Mouse (Mus musculus) neural tube, embryonic 15.5 days (tissue): ENCODE measurements at regions not wholly inside any gene's neighbourhood (a gene's known extent, or its start where the extent isn't known, plus 50 kb on each side); places are given as distances from the start of the nearest gene placed in this dataset.

ENCODE experiments used
- ATAC-seq: fragments of 200-750 bp; cut with Nextera tagmentation; 2 replicates; pipeline ENCODE4 v1.8.0; 2017; ENCODE audit warnings: mild to moderate bottlenecking, moderate TSS enrichment, moderate library complexity; ENCODE audit not compliant: low FRiP score
- H3K27ac ChIP-seq: fragments of 300-500 bp; sonication (generic); replicated peaks from 2 replicates; pipeline ENCODE4 v1.5.1; 2015; ENCODE audit warnings: mild to moderate bottlenecking, inconsistent platforms
- H3K27me3 ChIP-seq: fragments of 300-500 bp; sonication (generic); replicated peaks from 2 replicates; pipeline ENCODE4 v1.6.1; 2015; ENCODE audit warnings: inconsistent platforms
- H3K36me3 ChIP-seq: fragments of 300-500 bp; sonication (generic); 2 replicates; pipeline ENCODE4 v1.6.1; 2015; ENCODE audit warnings: inconsistent platforms
- H3K4me1 ChIP-seq: fragments of 300-500 bp; sonication (generic); 2 replicates; pipeline ENCODE4 v1.6.1; 2015; ENCODE audit warnings: inconsistent platforms
- H3K4me2 ChIP-seq: fragments of 300-500 bp; sonication (generic); 2 replicates; pipeline ENCODE4 v1.6.1; 2015; ENCODE audit warnings: inconsistent platforms, mild to moderate bottlenecking, moderate library complexity
- H3K4me3 ChIP-seq: fragments of 300-500 bp; sonication (generic); replicated peaks from 2 replicates; pipeline ENCODE4 v1.5.1; 2015; ENCODE audit warnings: mild to moderate bottlenecking, inconsistent platforms
- H3K9ac ChIP-seq: fragments of 300-500 bp; sonication (generic); replicated peaks from 2 replicates; pipeline ENCODE4 v1.6.1; 2015; ENCODE audit warnings: mild to moderate bottlenecking, inconsistent platforms
- H3K9me3 ChIP-seq: fragments of 300-500 bp; sonication (generic); replicated peaks from 2 replicates; pipeline ENCODE4 v1.6.1; 2016; ENCODE audit warnings: inconsistent platforms
- WGBS: fragments of 180-500 bp; shearing (Covaris S2); methylation state at CpG from one replicate; pipeline ENCODE4 v1.1.7; 2015; ENCODE audit warnings: mixed read lengths; 5-methylcytosine and 5-hydroxymethylcytosine counted together

- Histone ChIP-seq H3K4me1 (no peaks in the 10 kb centered on the region), H3K9ac (no peak overlapping the region), H3K36me3 (no peaks in the 10 kb centered on the region), H3K27me3 (no peaks in the 10 kb centered on the region), H3K27ac (no peak overlapping the region), H3K4me2 (no peak overlapping the region), H3K9me3 (no peaks in the 10 kb centered on the region), H3K4me3 (no peak overlapping the region)
- WGBS = 91% methylated on average over 4 of the region's 4 CpGs
- no peak for ATAC-seq
These were observed 658.0 kb upstream of the Fam160b2 start for GRCm38 (mm10) chr14:71257650-71258049.

GRCm38 (mm10) chr14:71254207-71254606, 654.6 kb upstream of the Fam160b2 start:
- no peaks in the 10 kb centered on the region for H3K9me3 ChIP-seq
- H3K4me2 ChIP-seq = no peak overlapping the region
- ATAC-seq = no peak
- H3K4me3 ChIP-seq = no peak overlapping the region
- no peak overlapping the region for H3K9ac ChIP-seq
- H3K36me3 ChIP-seq = no peaks in the 10 kb centered on the region
- WGBS = 85% methylated on average over 1 of the region's 1 CpGs
- no peak overlapping the region for H3K27ac ChIP-seq
- peaks cover 8% of the 10 kb centered on the region for H3K4me1 ChIP-seq
- H3K27me3 ChIP-seq = no peaks in the 10 kb centered on the region

- Histone ChIP-seq H3K36me3 (no peaks in the 10 kb centered on the region), H3K4me2 (no peak overlapping the region), H3K27me3 (no peaks in the 10 kb centered on the region), H3K4me3 (no peak overlapping the region), H3K4me1 (peaks cover 8% of the 10 kb centered on the region), H3K9me3 (no peaks in the 10 kb centered on the region), H3K9ac (no peak overlapping the region), H3K27ac (no peak overlapping the region)
- 89% methylated on average over 3 of the region's 3 CpGs for WGBS
- no peak for ATAC-seq
These were observed 652.5 kb upstream of the Fam160b2 start for GRCm38 (mm10) chr14:71252136-71252535.

GRCm38 (mm10) chr14:71251116-71251515, 651.5 kb upstream of the Fam160b2 start:
- H3K4me2 ChIP-seq = no peak overlapping the region
- H3K4me1 ChIP-seq = peaks cover 8% of the 10 kb centered on the region
- no peaks in the 10 kb centered on the region for H3K9me3 ChIP-seq
- WGBS = 100% methylated on average over 1 of the region's 1 CpGs
- H3K4me3 ChIP-seq = no peak overlapping the region
- ATAC-seq = no peak
- no peaks in the 10 kb centered on the region for H3K36me3 ChIP-seq
- H3K27ac ChIP-seq = no peak overlapping the region
- no peaks in the 10 kb centered on the region for H3K27me3 ChIP-seq
- no peak overlapping the region for H3K9ac ChIP-seq

- Histone ChIP-seq H3K4me2 (no peak overlapping the region), H3K4me1 (peaks cover 8% of the 10 kb centered on the region), H3K4me3 (no peak overlapping the region), H3K9me3 (no peaks in the 10 kb centered on the region), H3K27ac (peak overlapping the region; percentile 42), H3K27me3 (no peaks in the 10 kb centered on the region), H3K36me3 (no peaks in the 10 kb centered on the region), H3K9ac (no peak overlapping the region)
- peak; percentile 68 for ATAC-seq
- WGBS = 25% methylated on average over 7 of the region's 7 CpGs
These were observed 649.8 kb upstream of the Fam160b2 start for GRCm38 (mm10) chr14:71249387-71249965.

- H3K27ac ChIP-seq = no peak overlapping the region
- H3K27me3 ChIP-seq = no peaks in the 10 kb centered on the region
- H3K4me2 ChIP-seq = no peak overlapping the region
- peaks cover 8% of the 10 kb centered on the region for H3K4me1 ChIP-seq
- no peaks in the 10 kb centered on the region for H3K36me3 ChIP-seq
- H3K9ac ChIP-seq = no peak overlapping the region
- no peak for ATAC-seq
- no peaks in the 10 kb centered on the region for H3K9me3 ChIP-seq
- H3K4me3 ChIP-seq = no peak overlapping the region
- WGBS = 85% methylated on average over 2 of the region's 2 CpGs
These were observed 648.9 kb upstream of the Fam160b2 start for GRCm38 (mm10) chr14:71248534-71248933.

- no peak overlapping the region for H3K27ac ChIP-seq
These were observed 642.2 kb upstream of the Fam160b2 start for GRCm38 (mm10) chr14:71241655-71242390.

GRCm38 (mm10) chr14:71236192-71236591, 636.6 kb upstream of the Fam160b2 start:
- ATAC-seq = no peak
- 81% methylated on average over 6 of the region's 6 CpGs for WGBS
- Histone ChIP-seq H3K27me3 (no peaks in the 10 kb centered on the region), H3K9me3 (no peaks in the 10 kb centered on the region), H3K4me3 (no peak overlapping the region), H3K36me3 (no peaks in the 10 kb centered on the region), H3K4me2 (no peak overlapping the region), H3K4me1 (0 out of 2 replicates have a peak, but pooled peaks cover 3% of the 10 kb centered on the region), H3K9ac (no peak overlapping the region), H3K27ac (no peak overlapping the region)

More at GRCm38 (mm10) chr14:71241655-71242390, 642.2 kb upstream of the Fam160b2 start:
- ATAC-seq = peak; percentile 79; the same call in 1 of the 2 replicates
- WGBS = 19% methylated on average over 10 of the region's 10 CpGs
- H3K9ac ChIP-seq = no peak overlapping the region
- H3K4me3 ChIP-seq = no peak overlapping the region
- no peaks in the 10 kb centered on the region for H3K36me3 ChIP-seq
- peaks cover 17% of the 10 kb centered on the region; the same call in 1 of the 2 replicates for H3K4me1 ChIP-seq
- no peaks in the 10 kb centered on the region for H3K27me3 ChIP-seq
- no peak overlapping the region for H3K4me2 ChIP-seq
- H3K9me3 ChIP-seq = no peaks in the 10 kb centered on the region

GRCm38 (mm10) chr14:71234900-71235299, 635.3 kb upstream of the Fam160b2 start:
- Histone ChIP-seq H3K36me3 (no peaks in the 10 kb centered on the region), H3K27me3 (no peaks in the 10 kb centered on the region), H3K4me2 (no peak overlapping the region), H3K9ac (no peak overlapping the region), H3K9me3 (no peaks in the 10 kb centered on the region), H3K4me1 (no peaks in the 10 kb centered on the region), H3K27ac (no peak overlapping the region), H3K4me3 (no peak overlapping the region)
- ATAC-seq = no peak
- WGBS = 89% methylated on average over 2 of the region's 2 CpGs

- H3K4me3 ChIP-seq = no peak overlapping the region
- WGBS = 61% methylated on average over 2 of the region's 2 CpGs
- H3K36me3 ChIP-seq = no peaks in the 10 kb centered on the region
- no peak overlapping the region for H3K9ac ChIP-seq
- no peak overlapping the region for H3K4me2 ChIP-seq
- H3K4me1 ChIP-seq = no peaks in the 10 kb centered on the region
- no peaks in the 10 kb centered on the region for H3K9me3 ChIP-seq
- H3K27ac ChIP-seq = no peak overlapping the region
- no peak for ATAC-seq
- no peaks in the 10 kb centered on the region for H3K27me3 ChIP-seq
These were observed 634.6 kb upstream of the Fam160b2 start for GRCm38 (mm10) chr14:71234276-71234675.

GRCm38 (mm10) chr14:71231223-71231815, 631.7 kb upstream of the Fam160b2 start:
- Histone ChIP-seq H3K36me3 (no peaks in the 10 kb centered on the region), H3K9me3 (no peaks in the 10 kb centered on the region), H3K27me3 (no peaks in the 10 kb centered on the region), H3K9ac (no peak overlapping the region), H3K4me1 (no peaks in the 10 kb centered on the region), H3K27ac (no peak overlapping the region), H3K4me2 (no peak overlapping the region), H3K4me3 (no peak overlapping the region)
- WGBS = 95% methylated on average over 4 of the region's 4 CpGs
- ATAC-seq = no peak
